Mouse (Mus musculus): ENCODE results near the gene Sh3kbp1.

DNA sequence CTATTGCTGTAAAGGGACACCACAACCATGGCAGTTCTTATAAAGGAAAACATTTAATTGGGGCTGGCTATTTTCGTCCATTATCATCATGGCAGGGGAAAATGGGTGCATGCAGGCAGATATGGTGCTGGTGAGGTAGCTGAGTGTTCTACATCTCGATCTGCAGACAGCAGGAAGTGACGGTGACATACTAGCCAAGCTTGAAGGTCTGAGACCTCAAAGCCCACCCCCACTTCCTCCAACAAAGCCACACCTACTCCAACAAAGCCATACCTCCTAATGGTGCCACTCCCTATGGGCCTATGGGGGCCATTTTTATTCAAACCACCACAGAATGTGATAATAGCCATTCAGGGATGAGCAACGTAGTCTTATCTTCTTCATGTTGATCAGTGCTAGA lies 59.8 kb downstream of the Sh3kbp1 start:
- TF ChIP-seq CTCF (IDR thresholded peaks at IDR 0.05 in 2 of 3, conservative IDR thresholded peaks at IDR 0.05 in 1 of 3; ENCODE audit: control insufficient read depth in 1 of 3, insufficient read depth in 1 of 3, low read depth in 2 of 3, low read length in 3 of 3, poor library complexity in 1 of 3, severe bottlenecking in 1 of 3) (no peak), POLR2A (IDR thresholded peaks at IDR 0.05; ENCODE audit: control insufficient read depth in 1 of 2, insufficient read depth in 1 of 2, low read depth in 1 of 2, low read length in 2 of 2, poor library complexity in 1 of 2) (no peak), SMC3 (IDR thresholded peaks at IDR 0.05; ENCODE audit: low read depth, low read length) (no peak), GABPA (IDR thresholded peaks at IDR 0.05; ENCODE audit: low read depth, low read length) (no peak), HCFC1 (IDR thresholded peaks at IDR 0.05; ENCODE audit: low read depth, low read length) (no peak), NELFE (IDR thresholded peaks at IDR 0.05; ENCODE audit: low read depth, low read length) (no peak), USF1 (IDR thresholded peaks at IDR 0.05; ENCODE audit: low read depth, low read length) (no peak), ELF1 (IDR thresholded peaks at IDR 0.05; ENCODE audit: low read depth, low read length) (no peak), CHD2 (IDR thresholded peaks at IDR 0.05; ENCODE audit: low read length) (no peak), RAD21 (IDR thresholded peaks at IDR 0.05; ENCODE audit: low read depth, low read length) (no peak)
